Mouse (Mus musculus): ENCODE results near the gene Prss41. TPM values are rescaled to one million over a fixed set of nuclear protein-coding genes. Genes with fewer than 3 reads are reported as not detected.
A peak's percentile ranks its signal among the peaks of the same experiment; 100 is the strongest.

Gene Prss41
- total and polyA plus RNA-seq, 2 experiments from 2014 or later, result 0.37 to 0.90 TPM

GRCm38 (mm10) chr17:23828271-23829001 is 15.5 kb downstream of the Prss41 start:
- peak overlapping the region; percentile 86 for H3K27ac ChIP-seq
- H3K4me3 ChIP-seq (ENCODE audit: low read length), result peak overlapping the region; percentile 82
- peak; percentile 49 for TF ChIP-seq CTCF (IDR thresholded peaks at IDR 0.05; ENCODE audit: low read depth)
- peak overlapping the region; percentile 84 for H3K9ac ChIP-seq (replicated peaks; ENCODE audit: low read length)
- H3K9me3 ChIP-seq (ENCODE audit: low read length), result no peaks in the 10 kb centered on the region
- peaks cover 7% of the 10 kb centered on the region for H3K4me1 ChIP-seq (ENCODE audit: insufficient read depth, low read length)
- DNase-seq (ENCODE audit: low spot score) (peak; percentile 52), ATAC-seq (peak; percentile 80)
- H3K36me3 ChIP-seq (ENCODE audit: insufficient read depth, low read length), result peaks cover 32% of the 10 kb centered on the region
- H3K4me2 ChIP-seq (ENCODE audit: low read depth, low read length), result peak overlapping the region; percentile 83
- WGBS, result under 1% methylated on average over 47 of the region's 47 CpGs
- no peaks in the 10 kb centered on the region for H3K27me3 ChIP-seq (ENCODE audit: insufficient read depth, low read length)

GRCm38 (mm10) chr17:23825591-23825990 is 18.4 kb downstream of the Prss41 start:
- TF ChIP-seq CTCF (IDR thresholded peaks at IDR 0.05; ENCODE audit: low read depth), result no peak
- no peak overlapping the region for H3K4me2 ChIP-seq (ENCODE audit: low read depth, low read length)
- no peaks in the 10 kb centered on the region for H3K27me3 ChIP-seq (ENCODE audit: insufficient read depth, low read length)
- H3K27ac ChIP-seq, result no peak overlapping the region
- 92% methylated on average over 4 of the region's 4 CpGs for WGBS
- DNase-seq (ENCODE audit: low spot score) (no peak), ATAC-seq (no peak)
- H3K4me3 ChIP-seq (ENCODE audit: low read length), result no peak overlapping the region
- H3K9ac ChIP-seq (replicated peaks; ENCODE audit: low read length), result no peak overlapping the region
- H3K36me3 ChIP-seq (ENCODE audit: insufficient read depth, low read length), result peaks cover 56% of the 10 kb centered on the region
- H3K9me3 ChIP-seq (ENCODE audit: low read length), result no peaks in the 10 kb centered on the region
- peaks cover 7% of the 10 kb centered on the region for H3K4me1 ChIP-seq (ENCODE audit: insufficient read depth, low read length)

DNA sequence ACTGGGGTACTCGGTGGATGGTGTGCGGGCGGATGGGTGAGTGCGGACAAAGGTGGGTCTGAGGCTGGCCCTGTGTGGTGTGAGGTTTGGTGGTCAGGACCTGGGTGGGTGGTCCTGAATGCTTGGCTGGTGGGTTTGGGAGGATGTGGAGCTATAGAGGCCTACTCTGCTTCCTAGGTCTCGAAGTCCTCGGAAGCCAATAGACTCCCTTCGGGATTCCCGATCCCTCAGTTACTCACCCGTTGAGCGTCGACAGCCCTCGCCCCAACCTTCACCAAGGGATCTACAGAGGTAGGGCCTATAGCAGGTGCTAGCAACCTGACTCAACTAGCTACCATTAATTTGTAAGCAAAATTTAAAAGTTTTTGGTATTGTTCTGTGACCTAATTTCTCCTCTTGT is 20.4 kb downstream of the Prss41 start:
- no peak overlapping the region for H3K4me3 ChIP-seq (ENCODE audit: low read length)
- 89% methylated on average over 12 of the region's 12 CpGs for WGBS
- H3K27ac ChIP-seq, result no peak overlapping the region
- H3K36me3 ChIP-seq (ENCODE audit: insufficient read depth, low read length), result peaks cover 76% of the 10 kb centered on the region
- no peak overlapping the region for H3K4me2 ChIP-seq (ENCODE audit: low read depth, low read length)
- no peak for TF ChIP-seq CTCF (IDR thresholded peaks at IDR 0.05; ENCODE audit: low read depth)
- no peaks in the 10 kb centered on the region for H3K9me3 ChIP-seq (ENCODE audit: low read length)
- H3K27me3 ChIP-seq (ENCODE audit: insufficient read depth, low read length), result no peaks in the 10 kb centered on the region
- ATAC-seq (no peak), DNase-seq (ENCODE audit: low spot score) (no peak)
- H3K9ac ChIP-seq (replicated peaks; ENCODE audit: low read length), result no peak overlapping the region
- H3K4me1 ChIP-seq (ENCODE audit: insufficient read depth, low read length), result peaks cover 7% of the 10 kb centered on the region

- DNase-seq (ENCODE audit: low spot score) (no peak), ATAC-seq (0 out of 2 replicates have a peak, but pooled peaks have one; percentile 22)
- H3K4me1 ChIP-seq (ENCODE audit: insufficient read depth, low read length), result peaks cover 7% of the 10 kb centered on the region
- H3K9me3 ChIP-seq (ENCODE audit: low read length), result no peaks in the 10 kb centered on the region
- 85% methylated on average over 16 of the region's 16 CpGs for WGBS
- TF ChIP-seq CTCF (IDR thresholded peaks at IDR 0.05; ENCODE audit: low read depth), result no peak
- no peak overlapping the region for H3K4me3 ChIP-seq (ENCODE audit: low read length)
- H3K9ac ChIP-seq (replicated peaks; ENCODE audit: low read length), result no peak overlapping the region
- H3K27ac ChIP-seq, result no peak overlapping the region
- no peaks in the 10 kb centered on the region for H3K27me3 ChIP-seq (ENCODE audit: insufficient read depth, low read length)
- H3K4me2 ChIP-seq (ENCODE audit: low read depth, low read length), result no peak overlapping the region
- H3K36me3 ChIP-seq (ENCODE audit: insufficient read depth, low read length), result peaks cover 82% of the 10 kb centered on the region
These were observed 21.0 kb downstream of the Prss41 start for GRCm38 (mm10) chr17:23823018-23823417.

GRCm38 (mm10) chr17:23822094-23822493 is 21.9 kb downstream of the Prss41 start:
- Histone ChIP-seq H3K27me3 (ENCODE audit: insufficient read depth, low read length) (no peaks in the 10 kb centered on the region), H3K9me3 (ENCODE audit: low read length) (no peaks in the 10 kb centered on the region), H3K4me1 (ENCODE audit: insufficient read depth, low read length) (peaks cover 2% of the 10 kb centered on the region), H3K27ac (no peak overlapping the region), H3K4me3 (ENCODE audit: low read length) (no peak overlapping the region), H3K4me2 (ENCODE audit: low read depth, low read length) (no peak overlapping the region), H3K36me3 (ENCODE audit: insufficient read depth, low read length) (peaks cover 91% of the 10 kb centered on the region), H3K9ac (replicated peaks; ENCODE audit: low read length) (no peak overlapping the region)
- ATAC-seq, result no peak
- WGBS, result 87% methylated on average over 6 of the region's 6 CpGs
- no peak for TF ChIP-seq CTCF (IDR thresholded peaks at IDR 0.05; ENCODE audit: low read depth)
- no peak for DNase-seq (ENCODE audit: low spot score)

DNA sequence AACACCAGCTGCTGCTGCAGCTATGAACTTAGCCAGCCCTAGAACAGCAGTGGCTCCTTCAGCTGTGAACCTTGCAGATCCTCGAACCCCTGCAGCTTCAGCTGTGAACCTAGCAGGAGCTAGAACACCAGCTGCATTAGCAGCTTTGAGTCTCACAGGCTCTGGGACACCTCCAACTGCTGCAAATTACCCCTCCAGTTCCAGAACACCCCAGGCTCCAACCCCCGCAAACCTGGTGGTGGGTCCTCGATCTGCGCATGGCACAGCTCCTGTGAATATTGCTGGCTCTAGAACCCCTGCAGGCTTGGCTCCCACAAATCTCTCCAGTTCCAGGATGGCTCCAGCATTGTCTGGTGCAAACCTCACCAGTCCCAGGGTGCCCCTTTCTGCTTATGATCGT is 23.2 kb downstream of the Prss41 start:
- Histone ChIP-seq H3K27ac (no peak overlapping the region), H3K4me1 (ENCODE audit: insufficient read depth, low read length) (no peaks in the 10 kb centered on the region), H3K4me2 (ENCODE audit: low read depth, low read length) (no peak overlapping the region), H3K4me3 (ENCODE audit: low read length) (no peak overlapping the region), H3K9me3 (ENCODE audit: low read length) (no peaks in the 10 kb centered on the region), H3K9ac (replicated peaks; ENCODE audit: low read length) (no peak overlapping the region), H3K27me3 (ENCODE audit: insufficient read depth, low read length) (no peaks in the 10 kb centered on the region), H3K36me3 (ENCODE audit: insufficient read depth, low read length) (peaks cover 94% of the 10 kb centered on the region)
- ATAC-seq (no peak), DNase-seq (ENCODE audit: low spot score) (no peak)
- WGBS, result 94% methylated on average over 5 of the region's 5 CpGs
- no peak for TF ChIP-seq CTCF (IDR thresholded peaks at IDR 0.05; ENCODE audit: low read depth)

- Histone ChIP-seq H3K27ac (no peak overlapping the region), H3K4me1 (ENCODE audit: insufficient read depth, low read length) (no peaks in the 10 kb centered on the region), H3K4me3 (ENCODE audit: low read length) (no peak overlapping the region), H3K4me2 (ENCODE audit: low read depth, low read length) (no peak overlapping the region), H3K27me3 (ENCODE audit: insufficient read depth, low read length) (no peaks in the 10 kb centered on the region), H3K9me3 (ENCODE audit: low read length) (no peaks in the 10 kb centered on the region), H3K36me3 (ENCODE audit: insufficient read depth, low read length) (peaks cover 89% of the 10 kb centered on the region), H3K9ac (replicated peaks; ENCODE audit: low read length) (no peak overlapping the region)
- 98% methylated on average over 25 of the region's 25 CpGs for WGBS
- TF ChIP-seq CTCF (IDR thresholded peaks at IDR 0.05; ENCODE audit: low read depth), result no peak
- DNase-seq (ENCODE audit: low spot score) (no peak), ATAC-seq (no peak)
These were observed 24.7 kb downstream of the Prss41 start for GRCm38 (mm10) chr17:23819235-23819634.
